8 mouse cellular contexts compared by ENCODE assay signal in genomic region chr9:44320799-44321133, GRCm38 (mm10). TPM values are rescaled to one million over a fixed set of nuclear protein-coding genes. Genes with fewer than 3 reads are reported as not detected.
A peak's percentile ranks its signal among the peaks of the same experiment; 100 is the strongest.
DNase-seq lines count a peak whose midpoint lies in the region; ATAC-seq and TF ChIP-seq lines count a peak whose summit lies in the region.

No protein-coding gene starts in this region.

- H3K4me1 ChIP-seq in heart, embryonic 12.5 days (replicated peaks) = peaks cover 28% of the 10 kb centered on the region
- peaks cover 7 to 42% of the 10 kb centered on the region in 2 experiments; a peak in 3 of 4 replicates for H3K4me1 ChIP-seq in CH12.LX (ENCODE audit: control insufficient read depth in 1 of 2, insufficient read depth in 2 of 2)
- H3K4me1 ChIP-seq in forebrain, embryonic 13.5 days = peaks cover 32% of the 10 kb centered on the region
- peaks cover 46% of the 10 kb centered on the region for H3K4me1 ChIP-seq in liver, embryonic 12.5 days

- no peak for TF ChIP-seq CTCF in CH12.LX (conservative IDR thresholded peaks at IDR 0.05 in 1 of 2, IDR thresholded peaks at IDR 0.05 in 1 of 2; ENCODE audit: low read depth in 2 of 2, low read length in 2 of 2)

- peak overlapping the region; percentile 91 for H3K4me3 ChIP-seq in heart, embryonic 12.5 days
- H3K4me3 ChIP-seq in CH12.LX (replicated peaks in 1 of 3; ENCODE audit: low read depth in 2 of 3, low read length in 2 of 3, poor library complexity in 1 of 3) = peak overlapping the region in 1 of 3 experiments; percentile 18
- H3K4me3 ChIP-seq in forebrain, embryonic 13.5 days = peak overlapping the region; percentile 97
- peak overlapping the region; percentile 97 for H3K4me3 ChIP-seq in liver, embryonic 12.5 days

- TF ChIP-seq EP300 in CH12.LX (IDR thresholded peaks at IDR 0.05; ENCODE audit: low read length) = no peak

- 22% methylated on average over 6 of the region's 6 CpGs for WGBS in heart, embryonic 12.5 days
- 19% methylated on average over 6 of the region's 6 CpGs for WGBS in forebrain, embryonic 13.5 days
- WGBS in liver, embryonic 12.5 days (ENCODE audit: insufficient replicate concordance) = 27% methylated on average over 6 of the region's 6 CpGs

- H3K36me3 ChIP-seq in heart, embryonic 12.5 days = peaks cover 14% of the 10 kb centered on the region
- H3K36me3 ChIP-seq in CH12.LX (replicated peaks in 1 of 2; ENCODE audit: control insufficient read depth in 1 of 2, insufficient read depth in 1 of 2, low read length in 1 of 2) = peaks cover 11 to 17% of the 10 kb centered on the region in 2 experiments
- peaks cover 14% of the 10 kb centered on the region for H3K36me3 ChIP-seq in forebrain, embryonic 13.5 days (ENCODE audit: poor library complexity, severe bottlenecking)
- H3K36me3 ChIP-seq in liver, embryonic 12.5 days = peaks cover 14% of the 10 kb centered on the region

- ATAC-seq in heart, embryonic 12.5 days (ENCODE audit: insufficient number of reproducible peaks, low FRiP score) = no peak
- ATAC-seq in forebrain, embryonic 13.5 days = peak; percentile 17
- no peak for ATAC-seq in liver, embryonic 12.5 days

- H3K27ac ChIP-seq in heart, embryonic 12.5 days (ENCODE audit: poor library complexity, severe bottlenecking) = peak overlapping the region; percentile 69; the same call in 1 of the 2 replicates
- H3K27ac ChIP-seq in CH12.LX (ENCODE audit: insufficient read depth, low read depth) = no peak overlapping the region
- H3K27ac ChIP-seq in forebrain, embryonic 13.5 days = peak overlapping the region; percentile 59
- peak overlapping the region; percentile 74 for H3K27ac ChIP-seq in liver, embryonic 12.5 days

- no peaks in the 10 kb centered on the region for H3K79me2 ChIP-seq in CH12.LX (replicated peaks; ENCODE audit: control insufficient read depth, extremely low read depth, insufficient read depth, poor library complexity, severe bottlenecking)

- TF ChIP-seq RAD21 in CH12.LX (IDR thresholded peaks at IDR 0.05; ENCODE audit: low read depth, low read length) = no peak

- peak overlapping the region; percentile 88 for H3K4me2 ChIP-seq in heart, embryonic 12.5 days
- H3K4me2 ChIP-seq in CH12.LX (ENCODE audit: insufficient read depth, low read depth, poor library complexity, severe bottlenecking) = peak overlapping the region; percentile 82
- H3K4me2 ChIP-seq in forebrain, embryonic 13.5 days = peak overlapping the region; percentile 97
- peak overlapping the region; percentile 90 for H3K4me2 ChIP-seq in liver, embryonic 12.5 days

- DNase-seq in heart, adult 18-20 months = no peak
- no peak for DNase-seq in CH12.LX (ENCODE audit: extremely low read depth)
- no peak for DNase-seq in ovary, postnatal 10 days (ENCODE audit: low spot score)
- DNase-seq in adrenal gland, postnatal 10 days = no peak
- DNase-seq in cerebellum, adult 9-11 months = no peak

- dilution Hi-C loops in CH12.LX (cut with MboI; ENCODE audit: extremely low pct_ligation_motif_present, extremely low pct_unique_long_range_greater_than_20kb, low sequenced_read_pairs) = no loop called here

- no peaks in the 10 kb centered on the region for H3K9me3 ChIP-seq in heart, embryonic 12.5 days (replicated peaks)
- H3K9me3 ChIP-seq in CH12.LX (replicated peaks; ENCODE audit: low read length) = no peaks in the 10 kb centered on the region
- H3K9me3 ChIP-seq in forebrain, embryonic 13.5 days (replicated peaks) = no peaks in the 10 kb centered on the region
- H3K9me3 ChIP-seq in liver, embryonic 12.5 days (replicated peaks) = no peaks in the 10 kb centered on the region

- in situ Hi-C loops in CH12.LX (cut with MboI; ENCODE audit: low pct_ligation_motif_present, low pct_unique_long_range_greater_than_20kb, low sequenced_read_pairs) = no loop called here

- no peak for TF ChIP-seq POLR2A in CH12.LX (IDR thresholded peaks at IDR 0.05; ENCODE audit: low read depth, low read length)

- no peaks in the 10 kb centered on the region for H3K27me3 ChIP-seq in heart, embryonic 12.5 days (replicated peaks)
- peaks cover 4% of the 10 kb centered on the region for H3K27me3 ChIP-seq in CH12.LX (replicated peaks)
- H3K27me3 ChIP-seq in forebrain, embryonic 13.5 days = no peaks in the 10 kb centered on the region
- H3K27me3 ChIP-seq in liver, embryonic 12.5 days (replicated peaks) = no peaks in the 10 kb centered on the region

- peak overlapping the region; percentile 62; the same call in 1 of the 2 replicates for H3K9ac ChIP-seq in heart, embryonic 12.5 days
- peak overlapping the region; percentile 23; the same call in 1 of the 2 replicates for H3K9ac ChIP-seq in CH12.LX (ENCODE audit: insufficient read depth, low read depth)
- peak overlapping the region; percentile 93 for H3K9ac ChIP-seq in forebrain, embryonic 13.5 days
- H3K9ac ChIP-seq in liver, embryonic 12.5 days = peak overlapping the region; percentile 39

TF ChIP-seq in CH12.LX, 34 proteins besides CTCF, POLR2A, EP300 and RAD21:
- TF ChIP-seq BHLHE40 (IDR thresholded peaks at IDR 0.05; ENCODE audit: low read depth, low read length) (no peak), MYC (IDR thresholded peaks at IDR 0.05; ENCODE audit: low read depth, low read length) (no peak), MAFK (IDR thresholded peaks at IDR 0.05; ENCODE audit: insufficient replicate concordance, low read length) (no peak), ZNF384 (IDR thresholded peaks at IDR 0.05; ENCODE audit: low read depth, low read length) (no peak), MEF2A (IDR thresholded peaks at IDR 0.05; ENCODE audit: borderline replicate concordance, low read depth, low read length) (no peak), POLR2AphosphoS2 (IDR thresholded peaks at IDR 0.05; ENCODE audit: low read depth, low read length) (no peak), ZKSCAN1 (IDR thresholded peaks at IDR 0.05; ENCODE audit: borderline replicate concordance, low read depth, low read length) (no peak)

RNA-seq across cellular contexts. Expression of gene C2cd2l, which starts 0.7 kb away (rescaled TPM):
- polyA plus RNA-seq in heart, embryonic 12.5 days (2016; fragmentation: Nextera tagmentation; extraction: Ambion mirVana) = 8.6 and 10.3 TPM in 2 replicates
- 10 to 100 TPM; 13.7 to 19.6 TPM for total RNA-seq in heart, adult 18-20 months (2021)
- total RNA-seq in CH12.LX (2012; rRNA removed) (7.2 TPM in 2 replicates), CH12.LX (2014; rRNA removed) (2.5 and 2.9 TPM in 2 replicates)
- 7.3 and 8.6 TPM in 2 replicates for polyA plus RNA-seq in CH12.LX (2012; ENCODE audit: insufficient read length, low read depth)
- polyA plus RNA-seq in forebrain, embryonic 13.5 days (2015; fragmentation: Nextera tagmentation; extraction: Ambion mirVana) = 14.0 and 19.6 TPM in 2 replicates
- polyA plus RNA-seq in liver, embryonic 12.5 days (2016; fragmentation: Nextera tagmentation; extraction: Ambion mirVana) = 12.3 and 13.0 TPM in 2 replicates
- total RNA-seq in adrenal gland, postnatal 10 days (2021) = 10 to 100 TPM; 19.3 to 25.1 TPM

RNA-seq across cellular contexts. Expression of gene Dpagt1, which starts 5.1 kb away (rescaled TPM):
- polyA plus RNA-seq in heart, embryonic 12.5 days (2016; fragmentation: Nextera tagmentation; extraction: Ambion mirVana) = 29.7 and 31.4 TPM in 2 replicates
- 10 to 100 TPM; 17.8 to 18.2 TPM for total RNA-seq in heart, adult 18-20 months (2021)
- 15.8 and 16.2 TPM in 2 replicates for total RNA-seq in CH12.LX (2012; rRNA removed)
- total RNA-seq in CH12.LX (2014; rRNA removed) = 6.4 and 8.5 TPM in 2 replicates
- polyA plus RNA-seq in CH12.LX (2012; ENCODE audit: insufficient read length, low read depth) = 31.5 and 41.7 TPM in 2 replicates
- polyA plus RNA-seq in forebrain, embryonic 13.5 days (2015; fragmentation: Nextera tagmentation; extraction: Ambion mirVana) = 36.8 and 40.1 TPM in 2 replicates
- 21.9 and 24.0 TPM in 2 replicates for polyA plus RNA-seq in liver, embryonic 12.5 days (2016; fragmentation: Nextera tagmentation; extraction: Ambion mirVana)
- total RNA-seq in adrenal gland, postnatal 10 days (2021) = 10 to 100 TPM; 25.2 to 27.7 TPM

RNA-seq across cellular contexts. Expression of gene H2afx, which starts 13.7 kb away (rescaled TPM):
- polyA plus RNA-seq in heart, embryonic 12.5 days (2016; fragmentation: Nextera tagmentation; extraction: Ambion mirVana) = 221 and 231 TPM in 2 replicates
- 10 to 100 TPM; 10.7 TPM for total RNA-seq in heart, adult 18-20 months (2021)
- total RNA-seq in CH12.LX (2012; rRNA removed) = 488 and 589 TPM in 2 replicates
- 32.5 and 36.3 TPM in 2 replicates for total RNA-seq in CH12.LX (2014; rRNA removed)
- polyA plus RNA-seq in CH12.LX (2012; ENCODE audit: insufficient read length, low read depth) = 39.5 and 56.6 TPM in 2 replicates
- polyA plus RNA-seq in forebrain, embryonic 13.5 days (2015; fragmentation: Nextera tagmentation; extraction: Ambion mirVana) = 393 TPM in 2 replicates
- 233 and 239 TPM in 2 replicates for polyA plus RNA-seq in liver, embryonic 12.5 days (2016; fragmentation: Nextera tagmentation; extraction: Ambion mirVana)
- 10 to 100 TPM; 87.2 to 99.6 TPM for total RNA-seq in adrenal gland, postnatal 10 days (2021)

RNA-seq across cellular contexts. Expression of gene Hinfp, which starts 15.3 kb away (rescaled TPM):
- 16.5 and 18.3 TPM in 2 replicates for polyA plus RNA-seq in heart, embryonic 12.5 days (2016; fragmentation: Nextera tagmentation; extraction: Ambion mirVana)
- total RNA-seq in heart, adult 18-20 months (2021) = 1 to 10 TPM; 8.1 TPM
- total RNA-seq in CH12.LX (2012; rRNA removed) (16.5 and 16.6 TPM in 2 replicates), CH12.LX (2014; rRNA removed) (13.6 and 14.0 TPM in 2 replicates)
- polyA plus RNA-seq in CH12.LX (2012; ENCODE audit: insufficient read length, low read depth) = 18.9 and 22.3 TPM in 2 replicates
- polyA plus RNA-seq in forebrain, embryonic 13.5 days (2015; fragmentation: Nextera tagmentation; extraction: Ambion mirVana) = 30.5 and 38.4 TPM in 2 replicates
- polyA plus RNA-seq in liver, embryonic 12.5 days (2016; fragmentation: Nextera tagmentation; extraction: Ambion mirVana) = 16.2 and 17.2 TPM in 2 replicates
- total RNA-seq in adrenal gland, postnatal 10 days (2021) = 10 to 100 TPM; 17.3 to 24.4 TPM

RNA-seq across cellular contexts. Expression of gene Hmbs, which starts 23.3 kb away (rescaled TPM):
- 158 and 176 TPM in 2 replicates for polyA plus RNA-seq in heart, embryonic 12.5 days (2016; fragmentation: Nextera tagmentation; extraction: Ambion mirVana)
- 10 to 100 TPM; 50.0 to 50.8 TPM for total RNA-seq in heart, adult 18-20 months (2021)
- total RNA-seq in CH12.LX (2012; rRNA removed) (74.0 and 80.9 TPM in 2 replicates), CH12.LX (2014; rRNA removed) (73.7 and 75.2 TPM in 2 replicates)
- 65.0 and 65.1 TPM in 2 replicates for polyA plus RNA-seq in CH12.LX (2012; ENCODE audit: insufficient read length, low read depth)
- polyA plus RNA-seq in forebrain, embryonic 13.5 days (2015; fragmentation: Nextera tagmentation; extraction: Ambion mirVana) = 91.6 and 92.2 TPM in 2 replicates
- 1,354 and 1,355 TPM in 2 replicates for polyA plus RNA-seq in liver, embryonic 12.5 days (2016; fragmentation: Nextera tagmentation; extraction: Ambion mirVana)
- total RNA-seq in adrenal gland, postnatal 10 days (2021) = 100 to 1,000 TPM in 1 of 2 experiments, 10 to 100 TPM in 1; 86.7 to 101 TPM

Comparison
In these comparisons a context has a peak if more than half of its experiments do, and no peak if none do; other contexts are left out.
1. H3K9ac ChIP-seq: peak in every context shown above with its lines; median percentile 93 in forebrain, embryonic 13.5 days; 62 in heart, embryonic 12.5 days; 39 in liver, embryonic 12.5 days; 23 in CH12.LX.